Mouse (Mus musculus) layer of hippocampus, postnatal 25 days (tissue): Measurements from ENCODE around the gene Spib. TPM values are rescaled to one million over a fixed set of nuclear protein-coding genes. Genes with fewer than 3 reads are reported as not detected.

Experiments used
- DNase-seq, 2 experiments: peaks; one replicate each; pipeline ENCODE4 v3.0.0; 2022; ENCODE audit warnings: mixed read lengths in 2 of 2, low spot score in 1 of 2; ENCODE audit errors: extremely low spot score in 1 of 2
- microRNA-seq, 2 experiments: library from miRNA; unstranded; fragments of <30 nt; microRNA quantifications; one replicate each; pipeline ENCODE4 v1.2.0; 2021
- total RNA-seq, 2 experiments: library from RNA; stranded (reverse); gene quantifications; 2 replicates each; pipeline ENCODE4 v1.2.3; 2021

Gene Spib
- total RNA-seq, 2 experiments from 2014 or later = 0.12 TPM

DNA sequence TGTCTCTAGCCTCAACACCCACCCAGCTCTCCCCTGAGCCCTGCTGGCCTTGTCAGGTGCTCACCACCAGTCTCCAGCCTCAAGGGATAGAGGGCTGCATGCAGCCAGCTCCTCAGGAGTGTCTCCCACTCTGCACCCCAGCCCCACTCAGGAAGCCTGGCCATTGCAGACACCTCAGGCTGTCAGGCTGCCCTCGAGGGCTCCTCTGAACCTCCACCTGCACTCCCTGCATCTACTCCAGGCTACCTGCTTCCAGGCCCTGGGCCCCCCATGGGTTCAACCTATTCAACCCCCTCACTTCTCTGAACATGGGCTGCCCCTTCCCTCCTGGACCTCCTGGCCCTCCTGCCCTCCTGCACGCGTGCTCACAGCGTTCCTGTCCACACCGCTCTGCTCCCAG is 40.5 kb downstream of the Spib start:
- DNase-seq = no peak

DNA sequence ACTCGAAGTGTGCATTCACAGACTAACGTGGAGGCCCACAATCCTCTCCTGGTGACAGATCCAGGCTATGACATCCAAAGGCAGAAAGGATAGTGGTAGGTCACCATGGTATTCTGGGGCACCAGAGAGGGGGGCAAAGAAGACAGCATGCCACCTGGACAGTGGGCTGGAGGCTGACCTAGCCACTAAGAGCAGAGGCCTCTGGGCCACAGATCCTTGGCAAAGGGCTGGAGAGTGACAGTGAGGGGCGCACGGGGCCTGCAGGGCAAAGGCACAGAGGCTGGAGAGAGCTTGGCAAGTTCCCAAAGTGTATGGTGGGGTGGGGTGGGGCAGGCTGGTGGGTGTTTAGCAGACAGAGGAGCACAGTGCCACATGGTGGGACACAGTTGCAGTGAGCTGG is 41.6 kb downstream of the Spib start:
- DNase-seq = no peak

DNA sequence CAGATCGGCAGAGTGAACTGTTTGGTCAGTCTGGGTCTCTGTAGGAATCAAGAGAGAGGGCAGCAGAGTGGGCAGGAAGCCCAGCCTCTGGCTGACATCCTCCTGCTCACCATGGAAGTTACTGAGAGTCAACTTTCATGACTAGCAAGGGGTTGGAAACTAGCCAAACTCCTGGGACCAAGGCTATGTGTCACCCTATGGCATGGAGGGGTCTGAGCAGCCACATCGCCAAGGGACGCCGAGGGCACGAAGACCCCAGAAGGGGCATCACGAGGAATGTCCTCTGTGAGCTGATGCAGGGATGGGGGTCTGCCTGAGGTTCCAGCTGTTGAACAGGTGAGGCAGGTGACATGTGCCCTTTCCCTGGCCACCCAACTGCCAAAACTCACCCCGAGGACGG is 43.3 kb downstream of the Spib start:
- no peak for DNase-seq

DNA sequence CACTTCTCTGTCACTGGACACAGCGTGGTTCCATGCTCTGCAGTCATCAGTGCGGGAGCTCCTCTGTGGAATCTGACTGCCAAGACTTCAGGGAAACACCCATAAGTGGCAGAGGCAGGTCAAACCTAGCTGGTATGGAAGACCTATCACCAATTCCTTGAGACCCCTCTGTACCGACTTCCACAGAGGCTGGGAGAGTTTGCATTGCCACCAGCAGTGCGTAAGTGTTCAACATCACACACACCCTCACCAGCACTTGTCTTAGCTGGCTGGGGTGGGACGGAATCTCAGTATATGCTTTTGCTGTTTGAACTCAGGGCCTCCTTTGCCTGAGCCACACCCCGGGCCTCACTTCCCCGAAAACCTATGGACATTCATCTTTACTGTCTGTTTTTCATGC is 43.9 kb downstream of the Spib start:
- no peak for DNase-seq

DNA sequence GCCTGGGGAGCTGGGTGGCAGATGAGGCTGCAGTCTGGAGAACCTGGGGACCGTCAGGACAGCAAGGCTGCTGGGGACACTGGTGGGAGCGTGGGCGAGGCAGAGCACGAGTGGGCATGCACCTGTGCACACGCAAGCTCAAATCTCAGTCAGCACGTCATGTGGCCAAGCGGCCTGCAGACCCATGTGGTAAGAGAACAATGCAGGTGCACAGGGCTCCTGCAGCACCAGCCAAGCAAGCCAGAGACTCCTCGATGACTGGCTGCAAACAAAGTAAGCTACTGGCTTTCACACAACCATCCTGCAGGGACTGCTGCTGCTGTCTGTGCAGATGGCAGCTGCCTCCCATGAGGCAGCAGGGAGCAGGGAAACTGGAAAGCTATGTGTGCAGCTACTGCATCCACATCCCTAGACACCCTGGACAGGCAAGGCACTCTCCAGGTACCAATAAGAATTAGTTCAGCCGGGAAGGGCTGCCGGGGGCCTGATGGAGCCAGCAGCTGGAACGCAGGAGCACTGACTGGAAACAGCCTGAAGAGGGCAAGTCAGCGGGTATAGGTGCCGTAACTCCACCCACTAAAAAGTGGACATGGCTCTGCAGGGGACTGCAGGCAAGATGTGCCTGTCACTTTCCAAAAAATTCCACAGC is 44.8 kb downstream of the Spib start:
- no peak for DNase-seq

DNA sequence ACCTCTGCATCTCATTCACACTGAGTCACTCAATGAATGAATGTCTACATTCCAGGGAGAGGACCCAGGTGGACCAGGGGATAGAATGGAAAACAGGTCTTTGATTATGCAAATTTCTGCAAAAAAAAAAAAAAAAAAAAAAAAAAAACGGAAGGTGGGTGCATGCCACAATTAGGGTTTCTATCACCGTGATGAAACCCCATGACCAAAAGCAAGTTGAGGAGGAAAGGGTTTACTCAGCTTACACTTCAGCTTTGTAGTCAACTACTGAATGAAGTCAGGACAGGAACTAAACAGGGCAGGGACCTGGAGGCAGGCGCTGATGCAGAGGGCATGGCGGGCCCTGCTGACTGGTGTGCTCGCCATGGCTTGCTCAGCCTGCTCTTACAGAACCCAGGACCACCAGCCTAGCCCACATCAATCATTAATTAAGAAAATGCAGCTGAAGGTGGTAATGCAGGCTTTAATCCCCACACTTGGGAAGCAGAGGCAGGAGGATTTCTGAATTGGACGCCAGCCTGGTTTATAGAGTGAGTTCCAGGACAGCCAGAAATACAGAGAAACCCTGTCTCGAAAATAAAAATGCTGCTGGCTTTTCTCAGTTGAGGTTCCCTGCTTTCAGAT is 46.2 kb downstream of the Spib start:
- no peak for DNase-seq

DNA sequence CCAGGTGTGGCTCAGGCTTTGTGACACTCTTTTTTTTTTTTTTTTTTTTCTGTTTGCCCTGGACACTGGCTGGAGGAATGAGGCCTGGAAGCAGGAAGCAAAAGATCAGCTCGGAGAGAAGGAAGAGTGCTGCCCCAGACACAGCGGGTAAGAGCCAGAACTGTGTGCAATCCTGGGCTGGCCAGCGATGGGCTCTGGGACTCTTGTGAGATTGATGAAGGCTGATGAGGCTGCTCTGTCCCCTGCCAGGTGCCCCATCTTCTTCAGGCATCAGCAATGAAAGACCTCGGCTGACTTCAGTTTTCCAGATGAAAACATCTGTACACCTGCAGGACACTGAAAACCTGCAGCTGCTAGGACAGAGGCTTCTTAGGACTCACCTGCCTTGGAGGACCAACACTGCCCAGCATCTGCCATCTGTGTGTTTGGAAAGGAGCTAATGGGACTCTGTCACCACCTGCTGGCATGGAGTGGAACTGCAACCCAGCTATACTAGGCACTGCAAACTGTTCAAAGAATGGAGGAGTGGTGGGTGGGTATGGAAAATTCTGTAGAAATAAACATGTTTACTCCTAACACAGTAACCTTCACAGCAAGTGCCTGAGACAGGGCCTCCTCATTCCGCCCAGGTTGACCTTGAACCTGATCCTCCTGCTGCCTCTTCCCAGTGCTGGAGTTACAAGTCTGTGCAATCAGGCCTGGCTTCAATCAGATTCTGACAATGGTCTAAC is 46.9 kb downstream of the Spib start:
- DNase-seq = peak; percentile 74 to 90

DNA sequence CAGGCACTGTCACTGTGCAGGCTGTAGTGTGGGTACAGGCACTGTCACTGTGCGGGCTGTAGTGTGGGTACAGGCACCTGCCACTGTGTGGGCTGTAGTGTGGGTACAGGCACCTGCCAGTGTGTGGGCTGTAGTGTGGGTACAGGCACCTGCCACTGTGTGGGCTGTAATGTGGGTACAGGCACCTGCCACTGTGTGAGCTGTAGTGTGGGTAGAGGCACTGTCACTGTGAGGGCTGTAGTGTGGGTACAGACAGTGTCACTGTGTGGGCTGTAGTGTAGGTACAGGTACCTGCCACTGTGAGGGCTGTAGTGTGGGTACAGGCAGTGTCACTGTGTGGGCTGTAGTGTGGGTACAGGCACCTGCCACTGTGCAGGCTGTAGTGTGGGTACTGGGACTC is 47.8 kb downstream of the Spib start:
- DNase-seq = no peak

DNA sequence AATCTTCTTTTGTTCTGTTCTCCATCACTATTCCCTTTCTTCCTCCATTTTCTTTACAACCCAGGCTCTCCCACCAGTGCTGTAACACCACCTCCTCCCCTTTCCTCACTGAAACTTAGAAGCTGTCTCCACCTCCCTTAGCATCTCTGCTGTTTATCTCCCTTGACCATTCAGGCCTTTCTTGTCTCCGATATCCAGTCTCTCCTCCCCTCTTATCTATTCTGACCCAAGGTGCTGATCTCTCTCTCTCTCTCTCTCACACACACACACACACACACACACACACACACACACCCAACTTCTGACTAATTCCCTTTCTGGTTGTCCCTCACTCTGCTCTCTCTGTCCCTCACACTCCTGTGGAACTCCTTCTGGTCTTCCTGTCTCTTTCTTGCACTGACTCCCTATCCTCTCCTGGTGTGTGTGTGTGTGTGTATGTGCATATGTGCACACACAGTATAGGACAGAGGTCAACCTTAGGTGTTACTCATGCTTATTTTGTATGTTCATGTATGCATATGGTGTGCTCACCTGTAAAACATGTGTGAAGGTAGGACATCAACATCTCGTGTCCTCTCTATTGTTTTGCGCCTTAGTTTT is 48.9 kb downstream of the Spib start:
- no peak for DNase-seq

Small RNA genes lying within 50 kb of the gene (microRNA-seq; reads per million reads assigned to microRNA genes)
- 0.37 to 0.80 reads per million in 2 experiments for gene Mir7053

Other genes starting within 250 kb of the Spib start
- 1 to 10 TPM; 3.1 to 3.5 TPM for gene Clec11a, start 225.2 kb downstream of the Spib start, total RNA-seq
- 100 to 1,000 TPM; 502 to 670 TPM for gene Shank1, start 221.8 kb downstream of the Spib start, total RNA-seq
- 10 to 100 TPM; 91.3 to 92.1 TPM for gene Syt3, start 148.0 kb downstream of the Spib start, total RNA-seq
- 1 to 10 TPM; 3.8 to 4.1 TPM for gene 1700008O03Rik, start 146.3 kb downstream of the Spib start, total RNA-seq
- gene Lrrc4b, start 103.1 kb downstream of the Spib start, total RNA-seq = 100 to 1,000 TPM; 322 to 333 TPM
- 10 to 100 TPM; 10.9 to 13.2 TPM for gene Aspdh, start 66.7 kb downstream of the Spib start, total RNA-seq
- gene Josd2, start 64.1 kb downstream of the Spib start, total RNA-seq = 100 to 1,000 TPM; 102 to 107 TPM
- 100 to 1,000 TPM; 207 to 212 TPM for gene Emc10, start 35.5 kb downstream of the Spib start, total RNA-seq
- gene Fam71e1, start 35.5 kb downstream of the Spib start, total RNA-seq = 10 to 100 TPM; 18.6 to 22.8 TPM
- gene Mybpc2, start 7.4 kb downstream of the Spib start, total RNA-seq = not detected
- gene Pold1, start 16.8 kb upstream of the Spib start, total RNA-seq = 1 to 10 TPM; 7.3 to 8.9 TPM
- 10 to 100 TPM; 60.6 to 66.3 TPM for gene Nr1h2, start 21.9 kb upstream of the Spib start, total RNA-seq
- not detected for gene Napsa, start 40.3 kb upstream of the Spib start, total RNA-seq
- gene Kcnc3, start 58.6 kb upstream of the Spib start, total RNA-seq = 100 to 1,000 TPM; 167 to 190 TPM
- 10 to 100 TPM; 25.0 to 31.0 TPM for gene Myh14, start 138.8 kb upstream of the Spib start, total RNA-seq
- not detected for gene Izumo2, start 176.7 kb upstream of the Spib start, total RNA-seq
- gene Vrk3, start 216.3 kb upstream of the Spib start, total RNA-seq = 10 to 100 TPM; 33.8 to 35.0 TPM
- gene Zfp473, start 219.0 kb upstream of the Spib start, total RNA-seq = under 1 TPM; 0.31 to 0.37 TPM